Mouse (Mus musculus): Measurements from ENCODE around the gene Zfp983.
"Not testable (repeated sequence)": the region's sequence is repeated elsewhere in the genome, so short reads cannot be mapped to it uniquely, and the experiment has no call there.

Zfp983 gene

GRCm38 (mm10) chr17:21650364-21650907 lies at the start of gene Zfp983:
Zfp983 (plus strand) TSS chr17:21650624.
- peak; percentile 95 for ATAC-seq (ENCODE audit: insufficient number of reproducible peaks, low FRiP score, low TSS enrichment)

- no peak for ATAC-seq (ENCODE audit: insufficient number of reproducible peaks, low FRiP score, low TSS enrichment)
These were observed 34.1 kb upstream of the Zfp983 start for GRCm38 (mm10) chr17:21616356-21616755.

- ATAC-seq (ENCODE audit: insufficient number of reproducible peaks, low FRiP score, low TSS enrichment): no peak
These were observed 33.1 kb upstream of the Zfp983 start for GRCm38 (mm10) chr17:21617352-21617751.

- ATAC-seq (ENCODE audit: insufficient number of reproducible peaks, low FRiP score, low TSS enrichment): no peak
These were observed 26.8 kb upstream of the Zfp983 start for GRCm38 (mm10) chr17:21623647-21624046.

- not testable (repeated sequence) for ATAC-seq (ENCODE audit: insufficient number of reproducible peaks, low FRiP score, low TSS enrichment)
These were observed 14.7 kb upstream of the Zfp983 start for GRCm38 (mm10) chr17:21635758-21636157.

GRCm38 (mm10) chr17:21648791-21649190 lies 1.6 kb upstream of the Zfp983 start:
- ATAC-seq (ENCODE audit: insufficient number of reproducible peaks, low FRiP score, low TSS enrichment): no peak

GRCm38 (mm10) chr17:21649936-21650335 lies 488 bp upstream of the Zfp983 start:
- ATAC-seq (ENCODE audit: insufficient number of reproducible peaks, low FRiP score, low TSS enrichment): 0 out of 2 replicates have a peak, but pooled peaks have one; percentile 6

GRCm38 (mm10) chr17:21678826-21679225 lies 28.4 kb downstream of the Zfp983 start:
- not testable (repeated sequence) for ATAC-seq (ENCODE audit: insufficient number of reproducible peaks, low FRiP score, low TSS enrichment)

- ATAC-seq (ENCODE audit: insufficient number of reproducible peaks, low FRiP score, low TSS enrichment): peak; percentile 96
These were observed 29.0 kb downstream of the Zfp983 start for GRCm38 (mm10) chr17:21679273-21680018.

GRCm38 (mm10) chr17:21680019-21680376 lies 29.6 kb downstream of the Zfp983 start:
- peak; percentile 80 for ATAC-seq (ENCODE audit: insufficient number of reproducible peaks, low FRiP score, low TSS enrichment)

GRCm38 (mm10) chr17:21691560-21691959 lies 41.1 kb downstream of the Zfp983 start, which contains the start of gene Gm10226:
Gm10226 (plus strand) TSS chr17:21691860.
- no peak for ATAC-seq (ENCODE audit: insufficient number of reproducible peaks, low FRiP score, low TSS enrichment)

GRCm38 (mm10) chr17:21693342-21693741 lies 42.9 kb downstream of the Zfp983 start:
- no peak for ATAC-seq (ENCODE audit: insufficient number of reproducible peaks, low FRiP score, low TSS enrichment)

GRCm38 (mm10) chr17:21696073-21696472 lies 45.6 kb downstream of the Zfp983 start:
- ATAC-seq (ENCODE audit: insufficient number of reproducible peaks, low FRiP score, low TSS enrichment): no peak

GRCm38 (mm10) chr17:21702281-21703240 lies 52.1 kb downstream of the Zfp983 start:
- ATAC-seq (ENCODE audit: insufficient number of reproducible peaks, low FRiP score, low TSS enrichment): no peak

GRCm38 (mm10) chr17:21703414-21703813 lies 53.0 kb downstream of the Zfp983 start:
- no peak for ATAC-seq (ENCODE audit: insufficient number of reproducible peaks, low FRiP score, low TSS enrichment)

GRCm38 (mm10) chr17:21707343-21707996 lies 57.0 kb downstream of the Zfp983 start, which contains the start of gene Zfp760:
Zfp760 (plus strand) TSS chr17:21707741.
- ATAC-seq (ENCODE audit: insufficient number of reproducible peaks, low FRiP score, low TSS enrichment): peak; percentile 99

- ATAC-seq (ENCODE audit: insufficient number of reproducible peaks, low FRiP score, low TSS enrichment): no peak
These were observed 58.0 kb downstream of the Zfp983 start for GRCm38 (mm10) chr17:21708401-21708800.
